Mouse (Mus musculus) liver, postnatal 0 days (tissue): ENCODE results near the gene Rab11fip5.

Experiments used
- CTCF ChIP-seq: sonication (generic); IDR thresholded peaks from 2 replicates; pipeline ENCODE4 v1.5.1; 2016; ENCODE audit warnings: antibody characterized with exemption, low read depth
- EP300 ChIP-seq: IDR thresholded peaks from 2 replicates; pipeline ENCODE4 v1.6.1; 2016; ENCODE audit warnings: antibody characterized with exemption, low read depth, mild to moderate bottlenecking

- TF ChIP-seq CTCF (no peak), EP300 (no peak)
Observed at GRCm38 (mm10) chr6:85331221-85331735, 43.2 kb downstream of the Rab11fip5 start.
